Mouse (Mus musculus): ENCODE data around the gene Ces1b. TPM values are rescaled to one million over a fixed set of nuclear protein-coding genes. Genes with fewer than 3 reads are reported as not detected.

Ces1b gene
- polyA plus RNA-seq, 1 experiment: not detected

GRCm38 (mm10) chr8:93063416-93064117 lies 16.2 kb downstream of the Ces1b start:
- Histone ChIP-seq H3K4me1 (ENCODE audit: control insufficient read depth, insufficient read depth, low read length) (no peaks in the 10 kb centered on the region), H3K27ac (ENCODE audit: control insufficient read depth, insufficient read depth, low read depth, low read length) (no peak overlapping the region), H3K36me3 (ENCODE audit: control insufficient read depth, insufficient read depth, low read length) (no peaks in the 10 kb centered on the region), H3K27me3 (ENCODE audit: control insufficient read depth, insufficient read depth, low read length) (no peaks in the 10 kb centered on the region), H3K4me3 (ENCODE audit: control insufficient read depth, low read depth, low read length) (no peak overlapping the region)
- TF ChIP-seq POLR2A (IDR thresholded peaks at IDR 0.05; ENCODE audit: control insufficient read depth, low read depth, low read length): no peak

GRCm38 (mm10) chr8:93059185-93059584 lies 20.6 kb downstream of the Ces1b start:
- Histone ChIP-seq H3K4me1 (ENCODE audit: control insufficient read depth, insufficient read depth, low read length) (no peaks in the 10 kb centered on the region), H3K36me3 (ENCODE audit: control insufficient read depth, insufficient read depth, low read length) (no peaks in the 10 kb centered on the region), H3K27ac (ENCODE audit: control insufficient read depth, insufficient read depth, low read depth, low read length) (no peak overlapping the region), H3K4me3 (ENCODE audit: control insufficient read depth, low read depth, low read length) (no peak overlapping the region), H3K27me3 (ENCODE audit: control insufficient read depth, insufficient read depth, low read length) (no peaks in the 10 kb centered on the region)
- no peak for TF ChIP-seq POLR2A (IDR thresholded peaks at IDR 0.05; ENCODE audit: control insufficient read depth, low read depth, low read length)
- TF ChIP-seq CTCF (IDR thresholded peaks at IDR 0.05; ENCODE audit: control insufficient read depth, insufficient read depth, insufficient replicate concordance, low read depth, low read length): no peak; the same call in 1 of the 2 replicates

- Histone ChIP-seq H3K27ac (ENCODE audit: control insufficient read depth, insufficient read depth, low read depth, low read length) (no peak overlapping the region), H3K36me3 (ENCODE audit: control insufficient read depth, insufficient read depth, low read length) (no peaks in the 10 kb centered on the region), H3K4me1 (ENCODE audit: control insufficient read depth, insufficient read depth, low read length) (no peaks in the 10 kb centered on the region), H3K27me3 (ENCODE audit: control insufficient read depth, insufficient read depth, low read length) (no peaks in the 10 kb centered on the region), H3K4me3 (ENCODE audit: control insufficient read depth, low read depth, low read length) (no peak overlapping the region)
- no peak for TF ChIP-seq CTCF (IDR thresholded peaks at IDR 0.05; ENCODE audit: control insufficient read depth, insufficient read depth, insufficient replicate concordance, low read depth, low read length)
- TF ChIP-seq POLR2A (IDR thresholded peaks at IDR 0.05; ENCODE audit: control insufficient read depth, low read depth, low read length): no peak
Measured at GRCm38 (mm10) chr8:93055238-93055637, 24.6 kb downstream of the Ces1b start.

- Histone ChIP-seq H3K27ac (ENCODE audit: control insufficient read depth, insufficient read depth, low read depth, low read length) (no peak overlapping the region), H3K36me3 (ENCODE audit: control insufficient read depth, insufficient read depth, low read length) (no peaks in the 10 kb centered on the region), H3K4me1 (ENCODE audit: control insufficient read depth, insufficient read depth, low read length) (no peaks in the 10 kb centered on the region), H3K4me3 (ENCODE audit: control insufficient read depth, low read depth, low read length) (no peak overlapping the region), H3K27me3 (ENCODE audit: control insufficient read depth, insufficient read depth, low read length) (no peaks in the 10 kb centered on the region)
- TF ChIP-seq POLR2A (IDR thresholded peaks at IDR 0.05; ENCODE audit: control insufficient read depth, low read depth, low read length) (no peak), CTCF (IDR thresholded peaks at IDR 0.05; ENCODE audit: control insufficient read depth, insufficient read depth, insufficient replicate concordance, low read depth, low read length) (no peak)
Measured at GRCm38 (mm10) chr8:93048510-93049416, 31.1 kb downstream of the Ces1b start.

- no peaks in the 10 kb centered on the region for H3K36me3 ChIP-seq (ENCODE audit: control insufficient read depth, insufficient read depth, low read length)
- H3K4me1 ChIP-seq (ENCODE audit: control insufficient read depth, insufficient read depth, low read length): no peaks in the 10 kb centered on the region
- H3K27me3 ChIP-seq (ENCODE audit: control insufficient read depth, insufficient read depth, low read length): no peaks in the 10 kb centered on the region
- TF ChIP-seq POLR2A (IDR thresholded peaks at IDR 0.05; ENCODE audit: control insufficient read depth, low read depth, low read length): no peak
- no peak for TF ChIP-seq CTCF (IDR thresholded peaks at IDR 0.05; ENCODE audit: control insufficient read depth, insufficient read depth, insufficient replicate concordance, low read depth, low read length)
- H3K27ac ChIP-seq (ENCODE audit: control insufficient read depth, insufficient read depth, low read depth, low read length): no peak within 1 kb of the TSS
- H3K4me3 ChIP-seq (ENCODE audit: control insufficient read depth, low read depth, low read length): no peak within 1 kb of the TSS
Measured at GRCm38 (mm10) chr8:93048092-93048491, 31.7 kb downstream of the Ces1b start, which contains the start of gene Ces1a. Gene Ces1a (minus strand): TSS chr8:93048192.

- Histone ChIP-seq H3K4me3 (ENCODE audit: control insufficient read depth, low read depth, low read length) (no peak overlapping the region), H3K27ac (ENCODE audit: control insufficient read depth, insufficient read depth, low read depth, low read length) (no peak overlapping the region), H3K27me3 (ENCODE audit: control insufficient read depth, insufficient read depth, low read length) (no peaks in the 10 kb centered on the region), H3K36me3 (ENCODE audit: control insufficient read depth, insufficient read depth, low read length) (no peaks in the 10 kb centered on the region), H3K4me1 (ENCODE audit: control insufficient read depth, insufficient read depth, low read length) (no peaks in the 10 kb centered on the region)
- no peak for TF ChIP-seq POLR2A (IDR thresholded peaks at IDR 0.05; ENCODE audit: control insufficient read depth, low read depth, low read length)
- TF ChIP-seq CTCF (IDR thresholded peaks at IDR 0.05; ENCODE audit: control insufficient read depth, insufficient read depth, insufficient replicate concordance, low read depth, low read length): no peak
Measured at GRCm38 (mm10) chr8:93043083-93043482, 36.7 kb downstream of the Ces1b start.

GRCm38 (mm10) chr8:93040776-93041567 lies 38.8 kb downstream of the Ces1b start:
- no peak for TF ChIP-seq POLR2A (IDR thresholded peaks at IDR 0.05; ENCODE audit: control insufficient read depth, low read depth, low read length)
- no peaks in the 10 kb centered on the region for H3K27me3 ChIP-seq (ENCODE audit: control insufficient read depth, insufficient read depth, low read length)
- H3K36me3 ChIP-seq (ENCODE audit: control insufficient read depth, insufficient read depth, low read length): no peaks in the 10 kb centered on the region

More at GRCm38 (mm10) chr8:93040776-93041567, 38.8 kb downstream of the Ces1b start:
- Histone ChIP-seq H3K27ac (ENCODE audit: control insufficient read depth, insufficient read depth, low read depth, low read length) (no peak overlapping the region), H3K4me1 (ENCODE audit: control insufficient read depth, insufficient read depth, low read length) (no peaks in the 10 kb centered on the region), H3K4me3 (ENCODE audit: control insufficient read depth, low read depth, low read length) (no peak overlapping the region)

Measured in testis, adult 2 months (tissue).